Mouse (Mus musculus): ENCODE results near the gene Hdgf. TPM values are rescaled to one million over a fixed set of nuclear protein-coding genes. Genes with fewer than 3 reads are reported as not detected.

Gene Hdgf
- polyA plus RNA-seq, 1 experiment: 215 TPM

DNA sequence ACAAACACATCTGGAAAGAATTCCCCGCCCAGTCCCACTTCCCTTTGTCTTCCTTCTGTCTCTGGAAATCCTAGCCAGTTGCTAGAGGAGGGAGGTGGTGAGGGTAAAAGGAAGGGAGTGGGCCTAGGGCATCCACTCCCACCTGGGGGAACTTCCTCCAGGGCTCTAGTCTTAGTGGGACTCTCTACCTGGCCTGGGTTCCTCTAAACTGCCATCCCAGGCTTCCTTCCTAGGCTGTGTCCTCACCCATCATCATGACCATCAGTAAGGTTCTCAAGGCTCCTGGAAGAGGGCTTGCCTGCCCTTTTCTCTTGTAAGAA is 40.4 kb downstream of the Hdgf start:
- no peak overlapping the region for H3K4me3 ChIP-seq (ENCODE audit: insufficient read depth, low read depth, low read length)
- H3K4me1 ChIP-seq (ENCODE audit: control insufficient read depth, insufficient read depth, insufficient read length, low read length): no peaks in the 10 kb centered on the region; the same call in 1 of the 2 replicates
- no peak overlapping the region for H3K27ac ChIP-seq (replicated peaks; ENCODE audit: low read depth, low read length)

DNA sequence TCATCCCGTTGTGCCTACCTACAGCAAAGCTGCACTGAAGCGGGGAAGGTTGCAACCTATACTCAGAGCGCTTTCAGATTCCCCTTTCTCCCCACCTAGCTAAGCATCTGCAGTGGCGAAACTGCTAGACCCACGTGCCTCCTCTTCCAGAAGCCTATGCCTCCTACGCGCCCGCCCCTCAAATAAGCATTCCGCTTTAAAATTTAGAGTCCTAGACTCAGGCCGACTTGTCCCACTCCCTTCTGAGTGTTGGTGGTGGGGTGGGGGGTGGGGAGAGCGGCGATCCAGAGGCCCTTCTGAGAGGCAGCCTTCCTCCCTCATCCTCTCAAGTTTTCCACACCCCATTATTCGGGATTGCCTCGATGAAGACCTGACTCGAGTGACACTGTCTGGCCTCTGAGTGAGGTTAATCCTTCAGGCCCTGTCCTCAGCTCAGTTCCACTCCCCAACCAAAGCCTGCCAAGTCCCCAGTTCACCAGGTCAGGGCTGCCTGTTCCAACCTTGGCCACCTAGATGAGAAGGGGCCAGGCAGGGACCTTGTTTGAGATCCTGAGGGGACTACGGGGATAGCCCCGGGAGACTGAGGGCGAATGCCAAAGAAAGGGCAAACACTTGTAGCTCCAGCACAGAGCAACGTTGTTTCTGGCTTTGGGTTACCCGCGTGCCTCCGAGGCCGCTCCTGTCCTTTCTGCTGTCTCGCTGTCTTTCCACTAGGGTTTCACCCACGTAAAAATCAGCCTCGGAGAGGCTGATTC is 41.1 kb downstream of the Hdgf start:
- Histone ChIP-seq H3K27ac (replicated peaks; ENCODE audit: low read depth, low read length) (no peak overlapping the region), H3K4me3 (ENCODE audit: insufficient read depth, low read depth, low read length) (no peak overlapping the region), H3K4me1 (ENCODE audit: control insufficient read depth, insufficient read depth, insufficient read length, low read length) (no peaks in the 10 kb centered on the region; the same call in 1 of the 2 replicates)

DNA sequence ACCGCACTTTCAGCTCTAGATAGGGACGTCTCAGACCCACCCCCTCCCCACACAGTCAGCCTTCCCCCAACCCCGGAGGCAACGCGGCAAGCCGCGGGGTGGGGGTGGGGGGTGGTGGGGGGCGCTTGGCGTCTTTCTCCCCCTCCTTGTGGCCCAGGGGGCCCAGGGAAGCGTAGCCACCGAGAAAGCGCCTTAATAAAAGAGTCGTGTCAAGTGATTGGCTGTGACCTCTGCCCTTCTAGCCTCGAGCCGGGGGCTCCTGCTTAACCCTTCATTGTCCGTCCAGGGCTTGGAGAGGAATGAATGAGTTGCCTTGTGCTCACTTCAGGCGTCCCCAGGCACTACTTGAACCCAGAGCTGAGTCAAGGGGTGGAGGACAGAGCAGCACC is 41.7 kb downstream of the Hdgf start:
- H3K4me1 ChIP-seq (ENCODE audit: control insufficient read depth, insufficient read depth, insufficient read length, low read length): no peaks in the 10 kb centered on the region; the same call in 1 of the 2 replicates
- no peak overlapping the region for H3K4me3 ChIP-seq (ENCODE audit: insufficient read depth, low read depth, low read length)
- no peak overlapping the region for H3K27ac ChIP-seq (replicated peaks; ENCODE audit: low read depth, low read length)

DNA sequence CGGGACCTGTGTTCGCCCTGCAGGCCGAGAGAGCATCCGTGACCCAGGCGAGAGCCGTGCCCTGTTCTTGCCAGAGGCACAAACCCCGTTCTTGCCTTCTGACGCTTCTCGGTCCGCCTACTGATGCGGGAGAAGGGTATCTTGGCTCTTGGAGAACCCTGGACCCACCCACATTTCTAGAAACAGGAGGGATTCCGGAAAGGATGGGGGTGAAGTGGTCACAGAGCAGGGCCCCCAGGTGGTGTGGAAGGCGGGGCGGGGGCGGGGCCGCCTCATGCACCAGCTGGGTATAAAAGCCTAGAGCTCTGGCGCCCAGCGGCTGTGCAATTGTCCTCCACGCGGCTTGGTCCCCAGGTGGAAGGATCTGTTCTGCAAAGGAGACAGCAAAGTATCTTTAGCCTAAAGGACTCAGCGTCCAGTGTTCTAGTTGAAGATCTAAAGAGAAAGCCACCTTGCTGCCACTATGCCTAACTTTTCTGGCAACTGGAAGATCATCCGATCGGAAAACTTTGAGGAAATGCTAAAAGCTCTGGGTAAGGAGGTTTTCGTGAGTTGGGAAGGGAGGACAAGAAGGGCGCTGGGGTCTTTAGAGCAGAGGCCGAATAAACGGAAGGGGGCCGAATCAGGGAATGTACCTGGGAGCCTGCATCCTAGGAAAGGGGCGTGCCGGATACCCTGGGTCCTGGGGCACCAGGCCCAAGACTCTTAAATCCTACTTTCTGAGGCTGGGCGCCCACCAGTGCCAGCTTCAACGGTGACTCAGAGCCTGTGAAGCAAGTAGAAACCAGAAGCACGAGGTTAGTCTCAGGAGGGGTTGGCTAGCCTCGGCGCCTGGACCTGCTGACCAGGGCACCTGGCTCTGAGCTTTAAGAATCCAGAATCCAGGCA is 42.5 kb downstream of the Hdgf start, which contains the start of gene Crabp2:
Gene Crabp2, plus strand, starts transcription at position 289 of the 888 bp plus-strand sequence.
- no peak within 1 kb of the TSS for H3K27ac ChIP-seq (replicated peaks; ENCODE audit: low read depth, low read length)
- no peaks in the 10 kb centered on the region; the same call in 1 of the 2 replicates for H3K4me1 ChIP-seq (ENCODE audit: control insufficient read depth, insufficient read depth, insufficient read length, low read length)
- H3K4me3 ChIP-seq (ENCODE audit: insufficient read depth, low read depth, low read length): no peak within 1 kb of the TSS

DNA sequence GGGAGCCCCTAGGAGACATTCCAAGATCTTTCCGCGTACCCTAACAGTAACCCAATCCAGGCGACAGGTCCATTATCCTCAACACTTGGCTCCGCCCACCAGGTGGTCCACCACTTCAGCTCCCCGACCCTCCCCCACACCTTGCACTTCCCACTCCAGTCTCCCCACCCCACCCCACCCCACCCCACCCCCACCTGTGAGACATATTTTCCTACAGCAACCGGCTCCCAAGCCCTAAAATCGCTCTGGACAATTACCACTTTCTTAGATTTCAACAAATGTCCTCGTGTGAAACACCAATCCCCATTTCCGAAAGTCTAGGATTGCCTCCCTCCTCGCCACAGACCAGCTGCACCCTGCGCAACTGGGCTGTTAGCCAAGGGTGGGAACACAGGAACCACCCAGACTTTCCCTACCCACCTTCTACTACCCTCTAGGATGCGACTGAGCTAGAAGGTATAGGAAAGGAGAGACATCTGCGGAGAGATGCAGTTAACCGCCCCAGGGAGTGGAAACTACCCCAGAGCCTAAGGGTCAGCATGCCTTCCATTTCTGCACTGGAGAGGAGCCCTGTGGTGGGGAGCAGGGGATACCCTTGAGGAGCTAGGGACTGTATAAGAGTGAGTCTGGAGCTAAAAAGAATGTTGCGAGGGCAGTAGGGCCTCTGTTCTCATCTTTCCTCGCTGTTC is 43.3 kb downstream of the Hdgf start:
- Histone ChIP-seq H3K4me3 (ENCODE audit: insufficient read depth, low read depth, low read length) (no peak overlapping the region), H3K4me1 (ENCODE audit: control insufficient read depth, insufficient read depth, insufficient read length, low read length) (no peaks in the 10 kb centered on the region; the same call in 1 of the 2 replicates), H3K27ac (replicated peaks; ENCODE audit: low read depth, low read length) (no peak overlapping the region)

DNA sequence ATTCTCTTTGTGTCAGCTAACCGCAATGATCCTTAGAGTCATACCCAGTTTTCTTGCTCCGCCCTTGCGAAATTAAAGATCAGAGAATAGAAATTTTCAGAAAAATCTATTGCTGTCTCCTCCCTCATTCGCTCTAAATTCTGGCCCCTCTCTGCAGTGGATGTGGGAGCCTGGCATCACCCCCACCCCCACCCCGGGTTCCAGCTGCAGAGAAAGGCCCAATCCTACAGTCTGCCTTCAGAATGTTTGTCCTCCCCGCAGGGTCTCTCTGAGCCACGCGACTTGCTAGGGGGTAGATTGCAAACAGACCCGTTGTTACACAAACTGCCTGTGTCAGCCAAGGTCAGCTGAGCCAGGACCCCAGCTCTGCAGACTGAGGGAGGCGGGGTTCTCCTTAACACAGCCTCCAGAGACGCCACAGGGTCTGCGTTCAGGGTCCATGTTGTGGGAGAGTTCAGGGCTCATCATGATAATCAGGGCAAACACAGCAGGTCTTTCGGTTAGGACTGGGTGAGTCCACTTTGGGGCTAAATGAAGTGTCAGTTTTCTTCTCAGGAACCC is 43.9 kb downstream of the Hdgf start:
- no peaks in the 10 kb centered on the region; the same call in 1 of the 2 replicates for H3K4me1 ChIP-seq (ENCODE audit: control insufficient read depth, insufficient read depth, insufficient read length, low read length)
- no peak overlapping the region for H3K27ac ChIP-seq (replicated peaks; ENCODE audit: low read depth, low read length)
- H3K4me3 ChIP-seq (ENCODE audit: insufficient read depth, low read depth, low read length): no peak overlapping the region

DNA sequence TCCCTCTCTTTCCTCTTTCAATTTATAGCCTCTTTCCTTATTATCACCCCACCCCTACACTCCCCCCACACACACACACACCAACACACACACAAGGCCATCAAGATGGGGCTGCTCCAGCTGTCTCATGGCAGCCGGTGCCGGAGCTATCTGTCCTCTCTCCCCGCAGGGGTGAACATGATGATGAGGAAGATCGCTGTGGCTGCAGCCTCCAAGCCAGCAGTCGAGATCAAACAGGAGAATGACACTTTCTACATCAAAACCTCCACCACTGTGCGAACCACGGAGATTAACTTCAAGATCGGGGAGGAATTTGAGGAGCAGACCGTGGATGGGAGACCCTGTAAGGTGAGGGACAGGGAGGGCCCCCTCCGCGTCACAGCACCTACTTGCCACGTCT is 45.8 kb downstream of the Hdgf start:
- no peak overlapping the region for H3K4me3 ChIP-seq (ENCODE audit: insufficient read depth, low read depth, low read length)
- no peak overlapping the region for H3K27ac ChIP-seq (replicated peaks; ENCODE audit: low read depth, low read length)
- H3K4me1 ChIP-seq (ENCODE audit: control insufficient read depth, insufficient read depth, insufficient read length, low read length): no peaks in the 10 kb centered on the region; the same call in 1 of the 2 replicates

DNA sequence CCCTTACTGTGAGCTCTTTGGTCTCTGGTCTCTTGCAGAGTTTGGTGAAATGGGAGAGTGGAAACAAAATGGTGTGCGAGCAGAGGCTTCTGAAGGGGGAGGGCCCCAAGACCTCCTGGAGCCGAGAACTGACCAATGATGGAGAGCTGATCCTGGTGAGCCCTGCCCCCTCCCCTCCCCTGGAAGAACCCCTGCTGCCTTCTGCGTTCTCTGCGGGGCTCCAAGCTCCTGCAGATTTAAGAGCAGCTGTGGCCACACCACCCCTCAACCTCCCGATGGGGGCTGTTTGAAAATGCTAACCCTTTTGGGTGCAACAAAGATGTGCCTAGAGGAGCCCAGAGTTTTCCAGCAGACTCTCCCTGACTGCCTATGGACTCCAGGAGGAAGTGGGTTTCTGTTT is 46.3 kb downstream of the Hdgf start:
- Histone ChIP-seq H3K27ac (replicated peaks; ENCODE audit: low read depth, low read length) (no peak overlapping the region), H3K4me1 (ENCODE audit: control insufficient read depth, insufficient read depth, insufficient read length, low read length) (no peaks in the 10 kb centered on the region; the same call in 1 of the 2 replicates), H3K4me3 (ENCODE audit: insufficient read depth, low read depth, low read length) (no peak overlapping the region)

DNA sequence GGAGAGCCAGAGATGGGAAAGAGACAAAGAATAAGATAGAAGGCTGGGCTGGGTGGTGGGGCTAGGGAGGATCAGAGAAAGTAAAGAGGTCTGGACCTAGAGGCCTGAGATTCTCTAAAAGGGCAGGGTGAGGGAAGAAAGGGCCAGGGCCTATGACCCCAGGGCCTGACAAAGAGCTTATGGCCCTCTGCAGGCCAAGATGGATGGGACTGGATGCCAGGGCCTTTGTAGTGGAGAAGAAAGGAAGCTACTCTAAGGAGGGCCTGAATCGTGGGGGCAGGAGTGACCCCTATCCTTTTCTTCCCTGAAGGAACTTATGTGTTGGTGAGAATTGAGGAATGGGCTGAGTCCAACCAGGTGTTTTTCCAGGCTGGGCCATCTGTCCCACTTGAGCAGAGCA is 51.9 kb downstream of the Hdgf start:
- H3K4me3 ChIP-seq (ENCODE audit: insufficient read depth, low read depth, low read length): no peak overlapping the region
- no peak overlapping the region for H3K27ac ChIP-seq (replicated peaks; ENCODE audit: low read depth, low read length)
- H3K4me1 ChIP-seq (ENCODE audit: control insufficient read depth, insufficient read depth, insufficient read length, low read length): no peaks in the 10 kb centered on the region

DNA sequence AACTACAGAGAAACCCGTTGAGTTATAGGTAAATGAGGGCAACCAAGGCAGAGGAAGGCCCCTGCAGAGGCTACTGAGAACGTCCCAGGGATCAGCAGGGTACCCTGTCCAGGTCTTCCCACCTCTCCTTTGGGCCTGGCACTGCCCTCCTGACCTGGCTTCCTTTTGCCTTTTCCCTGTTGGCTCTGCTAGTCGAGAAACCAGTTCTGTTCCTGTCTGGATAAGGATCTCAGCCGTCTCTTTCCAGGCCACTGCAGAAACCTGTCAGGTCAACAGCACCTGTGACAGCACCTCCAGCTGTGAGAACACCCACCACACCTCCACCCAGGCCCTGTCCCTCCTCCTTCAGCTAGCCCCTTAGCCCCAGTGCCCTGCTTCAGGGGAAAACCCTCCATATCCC is 52.4 kb downstream of the Hdgf start:
- H3K4me1 ChIP-seq (ENCODE audit: control insufficient read depth, insufficient read depth, insufficient read length, low read length): no peaks in the 10 kb centered on the region
- no peak overlapping the region for H3K4me3 ChIP-seq (ENCODE audit: insufficient read depth, low read depth, low read length)
- no peak overlapping the region for H3K27ac ChIP-seq (replicated peaks; ENCODE audit: low read depth, low read length)

DNA sequence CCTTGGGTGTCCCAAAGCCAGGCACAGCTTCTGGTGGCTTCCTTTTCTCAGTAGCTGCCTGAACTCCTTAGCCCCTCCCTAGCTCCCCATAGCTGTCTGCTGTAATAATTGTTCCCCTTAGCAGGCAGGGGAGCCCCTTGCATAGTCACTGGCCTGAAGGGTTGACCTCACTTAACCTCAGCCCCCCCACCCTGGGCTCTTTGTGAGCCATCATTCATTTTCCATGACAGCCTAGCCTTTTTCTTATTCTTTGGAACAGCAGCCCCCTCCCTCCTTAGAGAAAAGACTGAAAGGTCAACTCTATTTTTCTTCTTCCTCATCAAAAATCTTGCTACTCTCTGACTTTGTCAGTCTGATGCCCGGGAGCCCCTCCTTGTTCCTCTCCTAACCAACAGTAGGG is 52.8 kb downstream of the Hdgf start:
- Histone ChIP-seq H3K4me3 (ENCODE audit: insufficient read depth, low read depth, low read length) (no peak overlapping the region), H3K4me1 (ENCODE audit: control insufficient read depth, insufficient read depth, insufficient read length, low read length) (no peaks in the 10 kb centered on the region), H3K27ac (replicated peaks; ENCODE audit: low read depth, low read length) (no peak overlapping the region)

DNA sequence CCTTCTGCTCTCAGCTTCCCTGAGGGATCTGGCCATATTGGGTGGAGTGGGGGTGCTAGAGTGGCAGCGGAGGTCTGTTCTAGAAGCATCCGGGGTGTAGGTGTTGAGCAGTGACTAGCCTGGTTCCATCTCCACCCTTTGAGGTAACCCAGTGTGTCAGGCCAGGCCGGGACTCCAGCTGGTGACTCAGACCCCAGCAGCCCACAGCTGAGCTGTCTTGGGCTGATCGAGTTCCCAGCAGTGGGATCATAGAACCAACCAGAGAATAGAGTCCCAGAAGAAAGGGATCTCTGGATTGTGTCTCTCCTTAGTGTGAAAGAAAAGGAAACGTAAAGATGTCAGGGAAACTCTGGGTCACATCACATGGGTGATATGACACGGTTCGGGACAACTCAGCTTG is 53.2 kb downstream of the Hdgf start:
- no peak overlapping the region for H3K4me3 ChIP-seq (ENCODE audit: insufficient read depth, low read depth, low read length)
- H3K4me1 ChIP-seq (ENCODE audit: control insufficient read depth, insufficient read depth, insufficient read length, low read length): no peaks in the 10 kb centered on the region
- no peak overlapping the region for H3K27ac ChIP-seq (replicated peaks; ENCODE audit: low read depth, low read length)

DNA sequence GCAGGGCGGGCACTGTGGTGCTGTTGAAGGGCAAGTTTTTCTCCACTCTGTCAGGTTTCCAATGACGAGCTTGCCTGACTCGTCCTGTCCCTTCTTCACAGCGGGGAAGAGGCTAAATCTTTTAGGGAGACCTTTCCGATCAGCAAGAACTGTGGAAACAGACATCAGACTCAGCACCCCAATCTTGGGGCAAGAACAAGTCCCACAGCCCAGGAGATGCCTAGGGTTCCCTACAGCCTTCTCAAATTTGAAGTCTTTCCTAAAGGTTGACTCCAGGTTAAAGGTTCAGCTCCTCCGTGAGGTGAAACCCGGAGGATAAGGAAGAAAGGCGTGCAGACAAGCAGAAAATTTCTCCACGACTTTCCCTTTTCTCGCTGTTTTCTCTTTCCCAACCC is 54.1 kb downstream of the Hdgf start:
- no peaks in the 10 kb centered on the region for H3K4me1 ChIP-seq (ENCODE audit: control insufficient read depth, insufficient read depth, insufficient read length, low read length)
- peak overlapping the region; percentile 57 for H3K4me3 ChIP-seq (ENCODE audit: insufficient read depth, low read depth, low read length)
- H3K27ac ChIP-seq (replicated peaks; ENCODE audit: low read depth, low read length): no peak overlapping the region

DNA sequence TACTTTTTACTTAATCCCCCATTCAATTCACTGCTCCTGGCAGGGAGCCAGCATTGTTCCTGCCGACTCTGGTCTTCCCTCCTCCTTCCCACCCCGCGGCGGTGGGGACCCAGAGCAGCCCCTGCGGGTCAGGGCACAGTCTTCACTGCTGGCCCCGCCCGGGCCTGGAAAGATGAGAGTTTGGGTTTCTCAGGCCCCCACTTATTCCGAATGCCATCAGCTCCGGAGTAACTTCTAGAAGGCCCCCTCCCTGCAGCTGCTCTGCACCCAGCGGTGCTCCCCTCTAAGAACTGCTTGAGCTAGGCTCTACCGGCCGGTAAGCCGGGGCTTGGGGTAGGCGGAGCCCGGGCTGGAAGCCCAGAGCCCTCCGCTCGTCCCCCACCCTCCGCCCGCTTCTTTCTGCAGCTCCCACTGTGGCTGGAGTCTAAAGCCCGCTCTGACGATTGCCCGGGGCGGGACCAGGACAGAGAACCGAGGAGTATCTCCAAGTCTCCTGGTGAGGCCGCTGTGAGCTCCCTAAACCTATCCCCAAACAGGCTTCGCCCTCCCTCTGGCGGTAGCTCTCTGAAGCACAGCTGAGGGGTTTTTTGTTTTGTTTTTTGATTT is 54.6 kb downstream of the Hdgf start:
- Histone ChIP-seq H3K4me3 (ENCODE audit: insufficient read depth, low read depth, low read length) (peak overlapping the region; percentile 57), H3K4me1 (ENCODE audit: control insufficient read depth, insufficient read depth, insufficient read length, low read length) (no peaks in the 10 kb centered on the region), H3K27ac (replicated peaks; ENCODE audit: low read depth, low read length) (no peak overlapping the region)

Data from brown adipose tissue, adult 24 weeks (tissue).